Mouse (Mus musculus): ENCODE results near the gene Tcp10a. TPM values are rescaled to one million over a fixed set of nuclear protein-coding genes. Genes with fewer than 3 reads are reported as not detected.
"Not testable (repeated sequence)": the region's sequence is repeated elsewhere in the genome, so short reads cannot be mapped to it uniquely, and the experiment has no call there.

Tcp10a gene
- total RNA-seq (2021): not detected
- long read RNA-seq, experiment 1: 0 reads
- long read RNA-seq, experiment 2: 0 reads

- DNase-seq; intact Hi-C loops (cut with DNase I): not testable (repeated sequence)
These were observed at the start of gene Tcp10a for GRCm38 (mm10) chr17:7324346-7324745. TSS of gene Tcp10a (plus strand) at chr17:7324646.

- DNase-seq: no peak
- intact Hi-C loops (cut with DNase I): no loop called here
These were observed 45.7 kb upstream of the Tcp10a start for GRCm38 (mm10) chr17:7278702-7279242.

GRCm38 (mm10) chr17:7279251-7279650, 45.2 kb upstream of the Tcp10a start:
- DNase-seq: no peak
- intact Hi-C loops (cut with DNase I): no loop called here

- intact Hi-C loops (cut with DNase I): no loop called here
- no peak for DNase-seq
These were observed 40.0 kb upstream of the Tcp10a start for GRCm38 (mm10) chr17:7284297-7284910.

- DNase-seq: no peak
- intact Hi-C loops (cut with DNase I): no loop called here
These were observed 39.2 kb upstream of the Tcp10a start for GRCm38 (mm10) chr17:7285292-7285691.

- intact Hi-C loops (cut with DNase I): no loop called here
- DNase-seq: no peak
These were observed 37.9 kb upstream of the Tcp10a start for GRCm38 (mm10) chr17:7286422-7287050.

- no peak for DNase-seq
- intact Hi-C loops (cut with DNase I): no loop called here
These were observed 32.3 kb upstream of the Tcp10a start for GRCm38 (mm10) chr17:7292012-7292684.

GRCm38 (mm10) chr17:7306278-7307196, 17.9 kb upstream of the Tcp10a start:
- intact Hi-C loops (cut with DNase I); DNase-seq: not testable (repeated sequence)

- DNase-seq; intact Hi-C loops (cut with DNase I): not testable (repeated sequence)
These were observed 8.6 kb upstream of the Tcp10a start for GRCm38 (mm10) chr17:7315693-7316382.

GRCm38 (mm10) chr17:7319789-7320188, 4.7 kb upstream of the Tcp10a start:
- DNase-seq: not testable (repeated sequence)

GRCm38 (mm10) chr17:7326415-7326814, 2.0 kb downstream of the Tcp10a start:
- intact Hi-C loops (cut with DNase I); DNase-seq: not testable (repeated sequence)

More at GRCm38 (mm10) chr17:7319789-7320188, 4.7 kb upstream of the Tcp10a start:
- intact Hi-C loops (cut with DNase I): not testable (repeated sequence)

- DNase-seq; intact Hi-C loops (cut with DNase I): not testable (repeated sequence)
These were observed 8.3 kb downstream of the Tcp10a start for GRCm38 (mm10) chr17:7332745-7333144.

GRCm38 (mm10) chr17:7337381-7337780, 12.9 kb downstream of the Tcp10a start:
- intact Hi-C loops (cut with DNase I); DNase-seq: not testable (repeated sequence)

GRCm38 (mm10) chr17:7348765-7349164, 24.3 kb downstream of the Tcp10a start:
- intact Hi-C loops (cut with DNase I); DNase-seq: not testable (repeated sequence)

- DNase-seq; intact Hi-C loops (cut with DNase I): not testable (repeated sequence)
These were observed 28.1 kb downstream of the Tcp10a start, which contains the start of gene Ttll2 for GRCm38 (mm10) chr17:7352596-7352995. TSS of gene Ttll2 (minus strand) at chr17:7352696.

- intact Hi-C loops (cut with DNase I); DNase-seq: not testable (repeated sequence)
These were observed 35.4 kb downstream of the Tcp10a start for GRCm38 (mm10) chr17:7359806-7360205.

- intact Hi-C loops (cut with DNase I); DNase-seq: not testable (repeated sequence)
These were observed 36.5 kb downstream of the Tcp10a start for GRCm38 (mm10) chr17:7360749-7361465.

GRCm38 (mm10) chr17:7365615-7366014, 41.2 kb downstream of the Tcp10a start:
- intact Hi-C loops (cut with DNase I); DNase-seq: not testable (repeated sequence)

GRCm38 (mm10) chr17:7366265-7366664, 41.8 kb downstream of the Tcp10a start:
- intact Hi-C loops (cut with DNase I); DNase-seq: not testable (repeated sequence)
